Mouse (Mus musculus) adrenal gland, adult 18-20 months (tissue): ENCODE results near the gene Pgghg. TPM values are rescaled to one million over a fixed set of nuclear protein-coding genes. Genes with fewer than 3 reads are reported as not detected.

Experiments used
- DNase-seq, 2 experiments: peaks; one replicate each; pipeline ENCODE4 v3.0.0; 2021 to 2022; ENCODE audit warnings: low spot score in 2 of 2
- total RNA-seq, 2 experiments: library from RNA; stranded (reverse); gene quantifications; 1 replicate in 1 of 2; 2 replicates in 1 of 2; pipeline ENCODE4 v1.2.3; 2021

Gene Pgghg
- total RNA-seq, 2 experiments from 2014 or later = 30.4 to 32.3 TPM

GRCm38 (mm10) chr7:140982971-140983370, 41.8 kb downstream of the Pgghg start:
- no peak for DNase-seq

GRCm38 (mm10) chr7:140987182-140988138, 46.3 kb downstream of the Pgghg start:
- no peak for DNase-seq

- no peak for DNase-seq
Observed at GRCm38 (mm10) chr7:140989022-140989421, 47.8 kb downstream of the Pgghg start.

- no peak for DNase-seq
Observed at GRCm38 (mm10) chr7:140990185-140990584, 49.0 kb downstream of the Pgghg start.

GRCm38 (mm10) chr7:140990622-140991021, 49.4 kb downstream of the Pgghg start:
- DNase-seq = no peak

GRCm38 (mm10) chr7:140991117-140991689, 50.0 kb downstream of the Pgghg start:
- DNase-seq = no peak

Other genes starting within 250 kb of the Pgghg start
- gene Olfr541, start 244.1 kb upstream of the Pgghg start, total RNA-seq = not detected
- gene Cyp2e1, start 177.7 kb upstream of the Pgghg start, total RNA-seq = 100 to 1,000 TPM; 200 to 317 TPM
- under 1 TPM in 1 of 2 experiments, not detected in 1; 0.19 TPM for gene Syce1, start 153.5 kb upstream of the Pgghg start, total RNA-seq
- 1 to 10 TPM; 2.0 to 2.8 TPM for gene Zfp941, start 119.2 kb upstream of the Pgghg start, total RNA-seq
- 1 to 10 TPM in 1 of 2 experiments, under 1 TPM in 1; 0.76 to 1.1 TPM for gene Urah, start 106.4 kb upstream of the Pgghg start, total RNA-seq
- not detected for gene Scgb1c1, start 95.8 kb upstream of the Pgghg start, total RNA-seq
- gene Odf3, start 93.6 kb upstream of the Pgghg start, total RNA-seq = under 1 TPM; 0.26 to 0.40 TPM
- under 1 TPM; 0.36 to 0.61 TPM for gene Gm45785, start 85.1 kb upstream of the Pgghg start, total RNA-seq
- 10 to 100 TPM; 49.5 to 65.5 TPM for gene Ric8a, start 84.4 kb upstream of the Pgghg start, total RNA-seq
- gene Bet1l, start 83.8 kb upstream of the Pgghg start, total RNA-seq = 10 to 100 TPM; 37.8 to 42.8 TPM
- 100 to 1,000 TPM; 100 to 116 TPM for gene Psmd13, start 59.4 kb upstream of the Pgghg start, total RNA-seq
- 10 to 100 TPM; 28.6 to 45.7 TPM for gene Sirt3, start 59.1 kb upstream of the Pgghg start, total RNA-seq
- gene Cox8b, start 40.9 kb upstream of the Pgghg start, total RNA-seq = 1,000 to 10,000 TPM; 1,018 to 1,993 TPM
- 1 to 10 TPM in 1 of 2 experiments, under 1 TPM in 1; 0.96 to 1.5 TPM for gene Nlrp6, start 20.5 kb upstream of the Pgghg start, total RNA-seq
- 1 to 10 TPM; 1.4 to 1.7 TPM for gene Ifitm5, start 8.9 kb downstream of the Pgghg start, total RNA-seq
- 1 to 10 TPM in 1 of 2 experiments, not detected in 1; 1.2 TPM for gene Gm45717, start 14.5 kb downstream of the Pgghg start, total RNA-seq
- 100 to 1,000 TPM; 433 to 585 TPM for gene Ifitm2, start 14.6 kb downstream of the Pgghg start, total RNA-seq
- gene Ifitm1, start 25.8 kb downstream of the Pgghg start, total RNA-seq = 1 to 10 TPM; 6.9 to 9.8 TPM
- 100 to 1,000 TPM in 1 of 2 experiments, 10 to 100 TPM in 1; 94.2 to 155 TPM for gene Ifitm3, start 69.4 kb downstream of the Pgghg start, total RNA-seq
- gene Ifitm6, start 76.5 kb downstream of the Pgghg start, total RNA-seq = under 1 TPM; 0.64 to 0.66 TPM
- not detected for gene Gm17387, start 87.7 kb downstream of the Pgghg start, total RNA-seq
- 1 to 10 TPM; 1.3 to 2.7 TPM for gene B4galnt4, start 119.7 kb downstream of the Pgghg start, total RNA-seq
- gene Pkp3, start 136.8 kb downstream of the Pgghg start, total RNA-seq = 1 to 10 TPM; 1.8 to 3.3 TPM
- gene Sigirr, start 159.2 kb downstream of the Pgghg start, total RNA-seq = 1 to 10 TPM; 2.0 to 2.7 TPM
- under 1 TPM; 0.20 to 0.32 TPM for gene Ano9, start 176.4 kb downstream of the Pgghg start, total RNA-seq
- gene Ptdss2, start 181.0 kb downstream of the Pgghg start, total RNA-seq = 10 to 100 TPM; 39.2 to 40.4 TPM
- gene Rnh1, start 231.5 kb downstream of the Pgghg start, total RNA-seq = 100 to 1,000 TPM; 218 to 327 TPM